Mouse (Mus musculus) liver, adult 2 months (tissue): ENCODE results near the gene 1810037I17Rik. TPM values are rescaled to one million over a fixed set of nuclear protein-coding genes. Genes with fewer than 3 reads are reported as not detected.

Experiments used
- DNase-seq: peaks from one replicate; pipeline ENCODE4 v3.0.0-alpha.2; 2011; ENCODE audit warnings: low read depth, low spot score; ENCODE audit errors: extremely low read depth
- H3K27ac ChIP-seq: fragments of 200-500 bp; replicated peaks from 2 replicates; pipeline ENCODE4 v1.5.1; 2012; ENCODE audit warnings: low read depth, mild to moderate bottlenecking, control low read depth, inconsistent platforms, low read length; ENCODE audit not compliant: insufficient read depth
- H3K27me3 ChIP-seq: fragments of 200-500 bp; 2 replicates; pipeline ENCODE4 v1.6.1; 2012; ENCODE audit warnings: mild to moderate bottlenecking, moderate library complexity, low read length, inconsistent platforms; ENCODE audit not compliant: control insufficient read depth, insufficient read depth
- H3K36me3 ChIP-seq: fragments of 200-500 bp; 2 replicates; pipeline ENCODE4 v1.6.1; 2012; ENCODE audit warnings: low read length, inconsistent platforms; ENCODE audit not compliant: control insufficient read depth, insufficient read depth
- H3K4me1 ChIP-seq: fragments of 200-500 bp; 2 replicates; pipeline ENCODE4 v1.6.1; 2011; ENCODE audit warnings: low read length; ENCODE audit not compliant: control insufficient read depth, insufficient read depth
- H3K4me3 ChIP-seq: fragments of 200-500 bp; 2 replicates; pipeline ENCODE4 v1.5.1; 2011; ENCODE audit warnings: low read depth, mild to moderate bottlenecking, control low read depth, low read length, moderate library complexity; ENCODE audit not compliant: insufficient read depth
- H3K79me2 ChIP-seq: fragments of 200-500 bp; 2 replicates; pipeline ENCODE4 v1.6.1; 2012; ENCODE audit warnings: inconsistent platforms, mild to moderate bottlenecking, low read length, moderate library complexity; ENCODE audit not compliant: control insufficient read depth, insufficient read depth
- H3K9ac ChIP-seq: fragments of 200-500 bp; 2 replicates; pipeline ENCODE4 v1.6.1; 2012; ENCODE audit warnings: low read depth, mild to moderate bottlenecking, control low read depth, inconsistent platforms, low read length
- CTCF ChIP-seq: fragments of 200-500 bp; IDR thresholded peaks from 2 replicates; pipeline ENCODE4 v1.5.1; 2011; ENCODE audit warnings: low read depth, low read length, control low read depth
- POLR2A ChIP-seq: fragments of 200-500 bp; IDR thresholded peaks from 2 replicates; pipeline ENCODE4 v1.6.1; 2011; ENCODE audit warnings: low read length, control low read depth; ENCODE audit not compliant: insufficient read depth; ENCODE audit errors: extremely low read depth
- WGBS: fragments of 180-500 bp; shearing (Covaris S2); methylation state at CpG from one replicate; pipeline ENCODE4 v1.1.7; 2018; 5-methylcytosine and 5-hydroxymethylcytosine counted together
- polyA plus RNA-seq: library from polyadenylated mRNA; depleted of rRNA; stranded (reverse); fragments of >200 nt; gene quantifications from 2 replicates; pipeline ENCODE4 v1.2.3, GENCODE M21; 2012; rRNA removed
- total RNA-seq: library from RNA; depleted of rRNA; stranded (reverse); fragments of >200 nt; gene quantifications from 2 replicates; pipeline ENCODE4 v1.2.3, GENCODE M21; 2014; rRNA removed

1810037I17Rik gene
- total and polyA plus RNA-seq, 2 experiments = 11.3 to 22.8 TPM

DNA sequence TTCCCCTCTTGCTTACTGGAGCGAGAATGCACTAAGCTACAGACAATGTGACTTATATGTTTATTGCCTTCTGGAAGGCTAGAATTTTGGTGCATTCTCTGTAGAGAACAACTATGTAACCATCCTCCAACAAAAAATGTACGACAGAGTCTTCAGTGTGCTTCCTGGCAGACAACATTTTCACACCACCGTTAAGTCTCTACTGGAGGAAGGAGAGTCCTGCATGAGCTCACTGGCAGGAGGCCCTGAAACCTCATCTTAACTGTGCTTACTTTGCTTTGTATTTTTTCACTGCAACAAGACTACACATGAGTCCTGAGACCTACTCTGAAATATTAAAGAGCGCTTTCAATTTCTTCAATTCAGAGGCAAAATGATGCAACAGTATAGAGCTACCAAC, 51.4 kb downstream of the 1810037I17Rik start:
- no peak overlapping the region for H3K27ac ChIP-seq
- 86% methylated on average over 4 of the region's 4 CpGs for WGBS

More for the DNA sequence above, 51.4 kb downstream of the 1810037I17Rik start:
- Histone ChIP-seq H3K36me3 (peaks cover 7% of the 10 kb centered on the region; the same call in 1 of the 2 replicates), H3K4me1 (peaks cover 1% of the 10 kb centered on the region; the same call in 1 of the 2 replicates), H3K79me2 (peaks cover 27% of the 10 kb centered on the region; the same call in 1 of the 2 replicates), H3K9ac (no peak overlapping the region), H3K4me3 (no peak overlapping the region), H3K27me3 (no peaks in the 10 kb centered on the region)
- no peak for DNase-seq
- TF ChIP-seq POLR2A = no peak
- no peak for TF ChIP-seq CTCF

Other genes starting within 250 kb of the 1810037I17Rik start
- 0.83 and 1.3 TPM in 2 replicates for gene Pde5a, start 195.3 kb upstream of the 1810037I17Rik start, total RNA-seq
- 0.14 and 0.15 TPM in 2 replicates for gene Pde5a, start 195.3 kb upstream of the 1810037I17Rik start, polyA plus RNA-seq
- gene Fabp2, start 29.1 kb upstream of the 1810037I17Rik start, total RNA-seq = 38.4 and 104 TPM in 2 replicates
- gene Fabp2, start 29.1 kb upstream of the 1810037I17Rik start, polyA plus RNA-seq = 6.8 and 13.6 TPM in 2 replicates
- gene Gm10959, start 4.8 kb upstream of the 1810037I17Rik start, total RNA-seq = not detected in 2 replicates
- gene Gm10959, start 4.8 kb upstream of the 1810037I17Rik start, polyA plus RNA-seq = not detected in 2 replicates
- gene Usp53, start 60.3 kb downstream of the 1810037I17Rik start, total RNA-seq = 6.7 and 8.6 TPM in 2 replicates
- 2.0 and 2.7 TPM in 2 replicates for gene Usp53, start 60.3 kb downstream of the 1810037I17Rik start, polyA plus RNA-seq
- gene Myoz2, start 110.8 kb downstream of the 1810037I17Rik start, total RNA-seq = 0.37 TPM in 1 of 2 replicates, not detected in the other
- gene Myoz2, start 110.8 kb downstream of the 1810037I17Rik start, polyA plus RNA-seq = not detected in 2 replicates